ENCODE assay signal across 16 mouse cellular contexts in genomic region chr10:3799455-3799854, GRCm38 (mm10).
"Had no signal": no experiment of that assay in that cellular context is flagged by ENCODE, and none has a peak within 500 bp of the region (broad histone marks: within the 10 kb centered on the region; RNA-seq: fewer than 3 reads in every experiment).

No protein-coding gene starts in this region.

- DNase-seq: lung, adult 2 months; lung, postnatal 14 days; lung, postnatal 36 days; right cerebral cortex, postnatal 14 days; thymus, adult 18-20 months; thymus, postnatal 14 days; thymus, postnatal 36 days had no signal

- H3K27me3 ChIP-seq: lung, embryonic 15.5 days; megakaryocyte, embryonic 14.5 days; midbrain, embryonic 13.5 days; midbrain, embryonic 15.5 days; neural tube, embryonic 12.5 days; stomach, embryonic 15.5 days had no signal

- H3K4me2 ChIP-seq: lung, embryonic 15.5 days; midbrain, embryonic 11.5 days; midbrain, embryonic 13.5 days; midbrain, embryonic 15.5 days; neural tube, embryonic 12.5 days; stomach, embryonic 15.5 days had no signal

- ATAC-seq: lung, postnatal 0 days; midbrain, embryonic 13.5 days; midbrain, embryonic 15.5 days had no signal

- H3K27ac ChIP-seq: lung, embryonic 15.5 days; macrophage; midbrain, embryonic 13.5 days; midbrain, embryonic 15.5 days; neural tube, embryonic 12.5 days; stomach, embryonic 15.5 days had no signal

- H3K36me3 ChIP-seq: lung, embryonic 15.5 days; midbrain, embryonic 13.5 days; midbrain, embryonic 15.5 days; neural tube, embryonic 12.5 days had no signal

- H3K4me3 ChIP-seq: lung, embryonic 15.5 days; megakaryocyte, embryonic 14.5 days; midbrain, embryonic 13.5 days; midbrain, embryonic 15.5 days; neural tube, embryonic 12.5 days; stomach, embryonic 15.5 days had no signal

- H3K9ac ChIP-seq: lung, embryonic 15.5 days; midbrain, embryonic 13.5 days; midbrain, embryonic 15.5 days; neural tube, embryonic 12.5 days; stomach, embryonic 15.5 days had no signal

- H3K9me3 ChIP-seq: lung, embryonic 15.5 days; megakaryocyte, embryonic 14.5 days; midbrain, embryonic 13.5 days; midbrain, embryonic 15.5 days; neural tube, embryonic 12.5 days; stomach, embryonic 15.5 days had no signal

- H3K4me1 ChIP-seq: lung, embryonic 15.5 days; megakaryocyte, embryonic 14.5 days; midbrain, embryonic 13.5 days; midbrain, embryonic 15.5 days; neural tube, embryonic 12.5 days; stomach, embryonic 15.5 days had no signal
